Mouse (Mus musculus) spleen, adult 2 months (tissue): ENCODE data around the gene Eno2. TPM values are rescaled to one million over a fixed set of nuclear protein-coding genes. Genes with fewer than 3 reads are reported as not detected.
A peak's percentile ranks its signal among the peaks of the same experiment; 100 is the strongest.

ENCODE experiments used
- DNase-seq, 2 experiments: peaks; one replicate each; pipeline versions ENCODE4 v3.0.0 to v3.0.0-alpha.2; 2012 to 2021; ENCODE audit warnings: low spot score in 2 of 2, low read depth in 1 of 2
- H3K27ac ChIP-seq: fragments of 200-500 bp; 2 replicates; pipeline ENCODE4 v1.5.1; 2012; ENCODE audit warnings: low read length, inconsistent platforms; ENCODE audit not compliant: insufficient read depth
- H3K27me3 ChIP-seq: fragments of 200-500 bp; 2 replicates; pipeline ENCODE4 v1.6.1; 2012; ENCODE audit warnings: mild to moderate bottlenecking, moderate library complexity, low read length, inconsistent platforms; ENCODE audit not compliant: control insufficient read depth, insufficient read depth
- H3K36me3 ChIP-seq: fragments of 200-500 bp; 2 replicates; pipeline ENCODE4 v1.6.1; 2012; ENCODE audit warnings: mild to moderate bottlenecking, low read length, inconsistent platforms; ENCODE audit not compliant: control insufficient read depth, insufficient read depth
- H3K4me1 ChIP-seq: fragments of 200-500 bp; 2 replicates; pipeline ENCODE4 v1.6.1; 2011; ENCODE audit warnings: inconsistent platforms; ENCODE audit not compliant: control insufficient read depth, insufficient read depth, insufficient read length
- H3K4me3 ChIP-seq: fragments of 200-500 bp; 2 replicates; pipeline ENCODE4 v1.5.1; 2011; ENCODE audit warnings: mild to moderate bottlenecking, inconsistent platforms; ENCODE audit not compliant: insufficient read depth, insufficient read length; ENCODE audit errors: extremely low read depth
- CTCF ChIP-seq: fragments of 200-500 bp; IDR thresholded peaks from 2 replicates; pipeline ENCODE4 v1.5.1; 2011; ENCODE audit warnings: mild to moderate bottlenecking, inconsistent platforms; ENCODE audit not compliant: insufficient read depth, insufficient read length, insufficient replicate concordance; ENCODE audit errors: extremely low read depth
- POLR2A ChIP-seq: fragments of 200-500 bp; IDR thresholded peaks from 2 replicates; pipeline ENCODE4 v1.6.1; 2011; ENCODE audit warnings: low read depth, low read length, inconsistent platforms
- WGBS: fragments of 180-500 bp; shearing (Covaris S2); methylation state at CpG from one replicate; pipeline ENCODE4 v1.1.7; 2018; 5-methylcytosine and 5-hydroxymethylcytosine counted together
- polyA plus RNA-seq: library from polyadenylated mRNA; depleted of rRNA; stranded (reverse); fragments of >200 nt; gene quantifications from 2 replicates; pipeline ENCODE4 v1.2.3, GENCODE M21; 2012

The Eno2 gene
- polyA plus RNA-seq, 1 experiment: 3.2 TPM

DNA sequence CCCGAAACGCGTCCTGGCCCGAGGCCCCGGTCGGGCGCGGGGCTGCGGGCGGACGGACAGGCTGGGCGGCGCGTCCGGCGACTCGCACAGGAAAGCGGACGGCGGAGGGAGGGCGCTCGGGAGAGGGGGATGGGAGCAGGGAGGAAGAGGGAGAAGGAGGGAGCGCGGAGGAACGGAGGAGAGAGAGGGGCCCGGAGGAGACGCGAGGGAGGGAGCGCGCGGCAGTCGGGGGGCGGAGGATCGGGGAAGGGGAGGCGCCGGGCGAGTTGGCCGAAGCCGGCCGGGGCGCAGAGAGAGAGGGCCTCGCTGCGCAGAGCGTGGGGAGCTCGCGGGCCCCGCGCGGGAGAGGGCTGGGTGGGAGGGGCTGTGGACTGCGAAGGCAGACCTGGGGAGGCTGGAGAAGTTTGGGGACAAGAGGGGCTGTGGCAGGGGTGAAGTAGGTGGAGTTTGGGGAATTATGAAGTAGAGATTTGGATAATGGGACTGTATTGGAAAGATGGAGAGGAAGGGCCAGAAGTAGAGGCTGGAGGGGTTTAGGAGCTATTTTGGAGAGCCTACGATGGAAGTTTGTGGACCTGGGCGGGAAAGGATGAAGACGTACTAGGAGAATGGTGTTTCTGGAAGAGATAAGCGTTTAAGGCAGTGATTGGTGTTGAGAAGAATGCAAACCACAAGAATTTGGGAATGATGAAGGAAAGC, 12.7 kb downstream of the Eno2 start:
- Histone ChIP-seq H3K4me1 (no peaks in the 10 kb centered on the region; the same call in 1 of the 2 replicates), H3K27me3 (no peaks in the 10 kb centered on the region)
- DNase-seq: peak in 1 of 2 experiments; percentile 55

DNA sequence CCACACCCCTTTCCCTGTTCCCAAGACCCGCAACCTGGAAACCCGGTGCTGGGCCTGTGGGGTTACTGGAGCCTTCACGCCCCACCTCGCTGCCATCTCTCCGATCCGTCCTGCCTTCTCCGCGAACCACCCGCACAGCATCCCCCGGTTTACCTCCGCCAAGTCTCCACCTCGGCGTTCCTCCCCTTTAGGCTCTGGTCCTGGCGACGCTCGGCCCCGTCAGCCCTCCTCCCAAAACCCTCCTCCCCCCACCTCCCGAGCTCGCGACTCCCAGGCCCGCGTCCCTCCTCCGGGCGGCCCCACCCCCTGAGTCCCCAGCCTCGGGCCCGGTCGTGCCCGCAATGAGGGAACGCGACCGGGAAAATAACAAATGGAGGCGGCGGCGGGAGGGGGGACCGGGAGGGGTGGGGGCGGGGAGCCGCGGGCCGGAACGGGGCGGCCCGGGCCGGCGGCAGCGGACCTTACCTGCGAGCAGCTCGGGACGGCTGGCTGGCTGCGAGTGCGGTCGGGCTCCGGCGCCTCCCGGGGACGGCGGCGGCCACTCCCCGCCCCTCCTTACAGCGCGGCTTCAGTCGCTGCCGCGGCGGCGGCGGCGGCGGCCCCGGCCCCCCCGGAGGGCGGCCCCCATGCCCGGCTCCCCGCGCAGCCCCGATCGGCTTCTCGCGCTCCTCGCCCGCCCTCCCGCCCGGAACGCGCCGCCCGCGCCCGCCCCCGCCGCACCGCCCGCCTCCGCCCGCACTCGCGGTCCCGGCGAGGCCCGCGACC, 13.5 kb downstream of the Eno2 start, which contains the start of the genes Gm45234 and Atn1:
TSS of gene Gm45234 (minus strand) at position 191 of the 765 bp plus-strand sequence.
TSS of gene Atn1 (minus strand) at position 694 of the 765 bp plus-strand sequence.
- peak in 1 of 2 experiments; percentile 11 for DNase-seq
- Histone ChIP-seq H3K27ac (peak within 1 kb of the TSS; percentile 63), H3K4me3 (peak within 1 kb of the TSS; percentile 91), H3K36me3 (no peaks in the 10 kb centered on the region), H3K27me3 (no peaks in the 10 kb centered on the region), H3K4me1 (no peaks in the 10 kb centered on the region; the same call in 1 of the 2 replicates)
- no peak for TF ChIP-seq CTCF
- TF ChIP-seq POLR2A: no peak
- WGBS: 2% methylated on average over 70 of the region's 100 CpGs

More for the DNA sequence above, 12.7 kb downstream of the Eno2 start:
- WGBS: 5% methylated on average over 48 of the region's 54 CpGs
- H3K4me3 ChIP-seq: peak overlapping the region; percentile 91
- no peaks in the 10 kb centered on the region for H3K36me3 ChIP-seq
- peak overlapping the region; percentile 63 for H3K27ac ChIP-seq
- TF ChIP-seq CTCF: no peak
- TF ChIP-seq POLR2A: no peak

DNA sequence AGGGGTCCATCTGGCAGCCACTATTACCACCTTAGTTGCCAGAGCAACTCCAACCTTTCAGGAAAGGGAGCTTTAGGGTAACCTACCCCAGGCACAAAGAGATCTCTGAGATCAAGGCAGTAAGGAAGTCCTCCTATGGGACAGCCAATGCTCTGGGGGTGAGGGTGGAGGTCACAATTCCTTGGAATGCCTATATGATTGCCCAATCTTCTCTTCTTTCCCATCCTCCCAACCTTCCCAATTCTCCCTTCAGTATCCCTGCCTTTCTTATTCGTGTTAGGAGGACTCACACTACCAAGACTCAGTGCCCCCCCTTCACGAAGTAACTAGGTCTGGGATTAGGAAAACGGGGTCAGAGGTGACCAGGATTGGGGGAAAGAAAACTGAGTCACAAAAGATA, 14.2 kb downstream of the Eno2 start:
- no peak overlapping the region for H3K27ac ChIP-seq
- no peaks in the 10 kb centered on the region; the same call in 1 of the 2 replicates for H3K4me1 ChIP-seq
- no peaks in the 10 kb centered on the region for H3K36me3 ChIP-seq
- DNase-seq: no peak
- TF ChIP-seq CTCF: no peak
- no peak for TF ChIP-seq POLR2A
- H3K27me3 ChIP-seq: no peaks in the 10 kb centered on the region
- WGBS: 43% methylated on average over 3 of the region's 3 CpGs
- H3K4me3 ChIP-seq: peak overlapping the region; percentile 91

DNA sequence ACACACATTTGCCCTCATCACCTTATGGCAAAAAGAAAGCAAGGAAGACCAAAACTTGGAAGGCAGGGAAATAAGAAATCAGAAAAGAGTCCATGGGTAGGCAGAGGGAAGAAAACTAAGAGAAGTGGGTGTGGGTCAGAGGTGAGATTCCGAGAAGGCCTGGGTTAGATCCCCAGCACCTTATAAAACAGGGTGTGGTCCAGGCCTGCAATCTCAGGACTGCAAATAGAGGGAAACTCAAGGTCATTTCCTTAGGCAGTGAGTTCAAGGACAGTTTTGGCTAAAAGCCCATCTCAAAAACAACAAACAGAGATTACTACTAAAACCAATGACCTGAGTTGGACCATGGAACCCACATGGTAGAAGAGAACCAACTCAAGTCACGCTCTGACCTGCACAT, 15.6 kb downstream of the Eno2 start:
- no peak for DNase-seq
- no peaks in the 10 kb centered on the region; the same call in 1 of the 2 replicates for H3K4me1 ChIP-seq
- 89% methylated on average over 2 of the region's 2 CpGs for WGBS
- H3K4me3 ChIP-seq: no peak overlapping the region
- H3K27me3 ChIP-seq: no peaks in the 10 kb centered on the region
- peaks cover 4% of the 10 kb centered on the region; the same call in 1 of the 2 replicates for H3K36me3 ChIP-seq
- TF ChIP-seq CTCF (no peak), POLR2A (no peak)
- H3K27ac ChIP-seq: no peak overlapping the region

DNA sequence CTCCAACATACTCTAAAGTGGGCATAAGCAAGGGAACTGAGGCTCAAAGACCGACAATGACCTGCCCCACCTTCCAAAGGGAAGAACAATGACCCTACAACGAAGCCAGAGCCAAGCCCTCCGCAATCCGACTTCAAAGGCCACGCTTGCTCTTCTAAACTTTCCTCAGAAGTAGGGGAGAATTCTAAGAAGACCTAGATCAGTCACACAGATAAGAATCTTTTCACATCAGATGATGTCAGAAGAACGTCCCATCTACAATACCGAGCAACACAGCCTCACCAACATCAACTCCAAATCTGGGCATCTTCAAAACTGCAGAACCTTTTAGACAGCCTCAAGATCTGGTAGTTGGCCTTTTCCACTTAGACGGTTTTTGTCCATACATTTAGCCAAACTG, 19.1 kb downstream of the Eno2 start:
- H3K36me3 ChIP-seq: peaks cover 7% of the 10 kb centered on the region
- H3K27me3 ChIP-seq: no peaks in the 10 kb centered on the region
- no peak for DNase-seq
- 72% methylated on average over 8 of the region's 8 CpGs for WGBS
- H3K4me1 ChIP-seq: peaks cover 4% of the 10 kb centered on the region; the same call in 1 of the 2 replicates
- no peak overlapping the region for H3K4me3 ChIP-seq
- TF ChIP-seq CTCF: no peak
- no peak for TF ChIP-seq POLR2A
- 0 out of 2 replicates have a peak overlapping the region, but pooled peaks have one; percentile 32 for H3K27ac ChIP-seq

DNA sequence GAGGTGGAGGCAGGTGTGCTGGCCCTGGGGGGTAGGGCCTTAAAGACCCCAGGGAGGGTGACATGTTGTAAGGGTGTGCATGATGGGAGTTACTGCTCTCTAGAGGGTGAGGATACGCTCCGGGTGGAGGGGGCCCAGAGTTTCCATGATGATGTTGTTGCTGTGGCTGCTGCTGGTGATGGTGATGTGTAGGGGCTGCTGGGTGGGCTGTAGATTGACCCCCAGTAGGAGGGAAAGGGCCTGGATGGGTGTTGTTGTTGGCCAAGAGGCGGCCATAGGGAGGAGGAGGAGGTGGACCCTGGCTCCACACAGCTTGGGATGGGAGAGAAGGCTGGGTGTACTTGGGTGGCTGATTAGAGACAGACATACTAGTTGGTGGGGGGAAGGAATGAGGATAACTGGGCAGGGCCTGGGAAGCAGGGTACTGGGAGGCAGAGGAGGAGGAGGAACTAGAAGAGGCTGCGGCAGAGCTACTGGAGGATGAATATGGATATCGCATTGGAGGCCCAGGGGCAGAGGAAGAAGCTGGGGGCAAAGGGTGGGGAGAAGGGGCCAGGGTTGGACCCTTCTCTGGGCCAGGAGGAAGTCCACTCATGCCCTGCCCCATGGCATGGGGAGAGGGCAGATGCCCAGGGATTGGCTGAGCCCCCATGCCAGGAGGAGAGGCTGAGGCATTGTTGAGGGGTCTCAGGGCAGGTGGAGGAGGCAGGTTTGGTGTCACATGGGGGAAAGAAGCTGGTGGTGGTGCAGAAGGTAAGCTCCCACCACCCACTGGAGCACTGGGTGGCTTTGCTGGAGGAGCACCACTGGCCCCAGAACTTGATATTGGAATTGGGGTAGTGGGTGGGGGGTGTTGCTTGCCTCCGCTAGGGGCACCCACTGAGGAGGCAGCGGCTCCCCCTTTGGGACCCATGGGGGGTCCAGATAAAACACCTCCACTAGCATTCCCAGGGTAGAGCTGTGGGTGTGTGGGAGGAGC, 22.5 kb downstream of the Eno2 start:
- H3K4me3 ChIP-seq: no peak overlapping the region
- DNase-seq: no peak
- H3K4me1 ChIP-seq: peaks cover 16% of the 10 kb centered on the region; the same call in 1 of the 2 replicates
- peaks cover 8% of the 10 kb centered on the region for H3K36me3 ChIP-seq
- H3K27me3 ChIP-seq: no peaks in the 10 kb centered on the region
- no peak overlapping the region for H3K27ac ChIP-seq
- TF ChIP-seq POLR2A (no peak), CTCF (no peak)
- WGBS: 94% methylated on average over 7 of the region's 7 CpGs
